Mouse (Mus musculus) embryonic facial prominence, embryonic 10.5 days (tissue): ENCODE results near the gene Mrpl52. TPM values are rescaled to one million over a fixed set of nuclear protein-coding genes. Genes with fewer than 3 reads are reported as not detected.
A peak's percentile ranks its signal among the peaks of the same experiment; 100 is the strongest.

Experiments used
- DNase-seq: peaks from one replicate; pipeline ENCODE4 v3.0.0-alpha.2; 2017; ENCODE audit warnings: low spot score
- H3K27ac ChIP-seq: fragments of 300-500 bp; sonication (generic); replicated peaks from 2 replicates; pipeline ENCODE4 v1.5.1; 2016; ENCODE audit warnings: mild to moderate bottlenecking
- H3K27me3 ChIP-seq: fragments of 300-500 bp; sonication (generic); replicated peaks from 2 replicates; pipeline ENCODE4 v1.6.1; 2016; ENCODE audit warnings: low read depth, mild to moderate bottlenecking; ENCODE audit not compliant: poor library complexity, severe bottlenecking
- H3K36me3 ChIP-seq: fragments of 300-500 bp; sonication (generic); replicated peaks from 2 replicates; pipeline ENCODE4 v1.6.1; 2016; ENCODE audit warnings: mild to moderate bottlenecking, moderate library complexity
- H3K4me1 ChIP-seq: fragments of 300-500 bp; sonication (generic); 2 replicates; pipeline ENCODE4 v1.6.1; 2016
- H3K4me3 ChIP-seq: fragments of 300-500 bp; sonication (generic); 2 replicates; pipeline ENCODE4 v1.5.1; 2016; ENCODE audit warnings: mild to moderate bottlenecking, moderate library complexity
- H3K9me3 ChIP-seq: fragments of 300-500 bp; sonication (generic); 2 replicates; pipeline ENCODE4 v1.6.1; 2016; ENCODE audit warnings: mild to moderate bottlenecking
- WGBS: fragments of 180-500 bp; shearing (Covaris S2); methylation state at CpG from one replicate; pipeline ENCODE4 v1.1.7; 2016; 5-methylcytosine and 5-hydroxymethylcytosine counted together
- polyA plus RNA-seq: library from polyadenylated mRNA; unstranded; fragments of >200 nt; fragmentation: Nextera tagmentation; extraction: Ambion mirVana; gene quantifications from 2 replicates; pipeline ENCODE4 v1.2.1, GENCODE M21; 2016

The Mrpl52 gene
- polyA plus RNA-seq, 1 experiment from 2014 or later = 207 TPM

DNA sequence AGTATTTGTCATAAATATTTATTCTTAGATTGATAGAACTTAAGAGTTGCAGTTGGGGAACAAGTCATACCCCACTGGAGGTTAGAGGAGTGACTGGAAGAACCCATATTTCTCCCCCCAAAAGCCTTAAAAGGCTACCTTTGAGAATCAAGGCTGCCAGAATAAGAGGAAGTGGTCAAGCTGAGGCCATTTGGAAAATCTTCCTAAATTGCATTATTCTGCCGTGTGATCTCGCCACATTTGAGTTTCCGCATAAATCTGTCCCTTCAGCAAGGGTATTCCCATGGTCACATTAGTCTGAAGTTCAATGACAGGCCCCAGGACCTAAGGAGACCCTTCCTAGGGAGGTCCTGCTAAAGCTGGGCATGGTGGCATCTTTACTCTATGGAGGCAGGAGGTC, 15.8 kb downstream of the Mrpl52 start:
- Histone ChIP-seq H3K27me3 (peaks cover 16% of the 10 kb centered on the region; the same call in 1 of the 2 replicates), H3K4me3 (no peak overlapping the region; the same call in 1 of the 2 replicates), H3K4me1 (peaks cover 47% of the 10 kb centered on the region), H3K27ac (0 out of 2 replicates have a peak overlapping the region, but pooled peaks have one; percentile 82), H3K9me3 (no peaks in the 10 kb centered on the region), H3K36me3 (peaks cover 43% of the 10 kb centered on the region)
- DNase-seq = no peak
- WGBS = 88% methylated on average over 3 of the region's 3 CpGs

DNA sequence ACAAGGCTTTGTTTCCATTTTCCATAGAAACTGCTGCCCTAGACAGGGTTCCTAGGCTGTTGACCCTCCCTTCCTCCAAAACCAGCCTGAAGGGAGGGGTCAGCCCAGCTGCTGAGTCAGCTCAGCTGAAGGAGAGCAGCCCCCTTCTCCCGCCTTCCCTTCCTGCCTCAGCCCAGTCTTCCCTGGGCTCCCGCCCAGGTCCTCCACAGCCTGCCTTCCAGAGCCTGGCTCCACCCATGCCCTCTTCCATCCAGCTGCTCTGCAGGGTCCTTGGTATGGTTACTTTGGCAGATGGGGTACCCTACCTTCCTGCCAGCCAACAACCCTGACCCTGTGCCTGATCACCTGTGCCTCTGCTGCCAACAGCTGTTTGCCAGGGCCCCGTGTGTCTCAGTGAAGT, 16.5 kb downstream of the Mrpl52 start:
- peak; percentile 74 for DNase-seq
- H3K36me3 ChIP-seq = peaks cover 36% of the 10 kb centered on the region
- H3K4me3 ChIP-seq = peak overlapping the region; percentile 30
- peaks cover 47% of the 10 kb centered on the region for H3K4me1 ChIP-seq
- 14% methylated on average over 3 of the region's 3 CpGs for WGBS
- peaks cover 16% of the 10 kb centered on the region; the same call in 1 of the 2 replicates for H3K27me3 ChIP-seq
- H3K9me3 ChIP-seq = no peaks in the 10 kb centered on the region
- H3K27ac ChIP-seq = peak overlapping the region; percentile 82

DNA sequence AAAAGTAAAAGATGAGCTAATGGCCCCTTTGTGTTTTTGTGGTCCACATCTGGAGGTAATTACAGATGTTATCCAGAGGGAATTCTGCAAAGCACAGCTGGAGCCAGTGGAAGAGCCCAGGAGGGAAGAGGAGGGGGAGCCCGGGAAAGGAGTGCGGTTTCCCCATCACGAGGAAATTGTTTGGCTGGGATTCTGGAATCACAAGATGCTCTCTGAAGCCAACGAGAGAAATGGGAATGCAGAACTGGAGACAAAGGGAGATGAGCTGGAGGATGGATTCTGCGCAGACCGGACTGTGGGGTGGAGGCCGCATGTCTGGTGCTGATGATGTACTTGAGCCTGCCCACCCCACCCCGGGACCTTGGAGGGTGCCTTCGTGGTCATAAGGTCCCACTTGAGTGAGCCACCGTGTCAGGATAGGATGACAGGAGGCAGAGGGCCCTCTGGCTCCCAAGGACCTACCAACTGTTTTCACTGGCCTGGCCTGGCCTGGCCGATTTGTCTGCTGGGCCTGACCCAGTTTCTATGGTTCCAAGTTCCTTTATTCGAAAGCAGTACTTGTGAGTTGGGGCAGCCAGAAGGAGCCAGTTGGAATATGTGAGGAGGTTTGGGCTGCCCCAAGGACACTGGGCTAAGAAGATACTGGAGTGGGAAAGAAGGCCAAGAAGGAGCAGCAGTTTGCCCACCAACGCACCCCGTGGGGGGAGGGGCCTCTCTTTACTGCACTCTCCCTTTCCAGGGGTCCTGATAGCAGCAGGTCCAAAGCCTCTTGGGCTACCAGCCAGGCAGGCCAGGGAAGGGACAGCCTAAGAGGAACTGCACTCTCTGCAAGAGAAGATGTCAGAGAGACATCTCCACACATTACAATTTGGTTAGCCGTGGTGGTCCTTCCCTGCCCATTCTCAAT, 17.3 kb downstream of the Mrpl52 start:
- 54% methylated on average over 15 of the region's 15 CpGs for WGBS
- Histone ChIP-seq H3K27me3 (peaks cover 16% of the 10 kb centered on the region; the same call in 1 of the 2 replicates), H3K4me1 (peaks cover 50% of the 10 kb centered on the region), H3K27ac (peak overlapping the region; percentile 82), H3K9me3 (no peaks in the 10 kb centered on the region), H3K4me3 (peak overlapping the region; percentile 30; the same call in 1 of the 2 replicates), H3K36me3 (peaks cover 29% of the 10 kb centered on the region)
- DNase-seq = peak; percentile 42

DNA sequence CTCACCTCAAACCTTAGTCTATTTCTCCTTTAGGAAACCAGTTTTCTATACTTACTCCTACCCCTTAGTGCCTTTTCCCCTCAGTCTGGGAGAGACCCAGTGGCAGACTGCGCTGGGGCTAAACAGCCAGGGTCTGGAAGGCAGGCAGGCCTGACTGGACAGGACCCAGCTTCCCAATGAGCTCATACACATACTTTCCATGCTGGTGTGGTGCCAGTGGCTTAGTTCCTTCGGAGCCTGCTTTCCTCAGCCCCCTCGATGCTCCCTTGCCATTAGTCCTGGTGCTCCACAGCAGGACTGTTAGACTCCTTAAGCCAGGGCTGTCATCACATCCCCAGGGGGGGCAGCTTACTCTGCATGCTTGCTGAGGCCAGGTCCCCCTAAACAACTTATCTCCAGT, 18.8 kb downstream of the Mrpl52 start:
- H3K27me3 ChIP-seq = peaks cover 16% of the 10 kb centered on the region; the same call in 1 of the 2 replicates
- H3K27ac ChIP-seq = no peak overlapping the region
- no peak for DNase-seq
- H3K4me3 ChIP-seq = no peak overlapping the region
- peaks cover 14% of the 10 kb centered on the region for H3K36me3 ChIP-seq
- WGBS = 60% methylated on average over 3 of the region's 3 CpGs
- H3K9me3 ChIP-seq = no peaks in the 10 kb centered on the region
- H3K4me1 ChIP-seq = peaks cover 42% of the 10 kb centered on the region

DNA sequence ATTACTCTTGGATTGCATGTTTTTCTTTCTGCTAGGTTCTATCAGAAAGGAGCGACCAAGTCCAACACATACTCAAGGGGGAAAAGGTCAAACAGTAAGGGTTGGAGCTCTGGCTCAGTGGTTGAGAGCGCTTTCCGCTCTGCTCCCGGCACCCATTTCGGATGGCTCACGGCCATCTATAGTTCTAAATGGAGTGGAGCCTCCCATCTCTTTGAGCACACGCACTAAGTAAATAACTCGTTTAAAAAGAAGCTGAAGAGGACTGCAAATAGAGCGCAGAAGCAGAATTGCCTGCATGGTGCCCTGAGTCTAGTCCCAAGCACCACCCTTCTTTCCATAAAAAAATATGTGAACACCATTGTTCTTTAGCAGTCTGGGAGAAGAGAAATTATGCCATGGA, 26.9 kb downstream of the Mrpl52 start:
- DNase-seq = no peak
- Histone ChIP-seq H3K27ac (no peak overlapping the region), H3K36me3 (no peaks in the 10 kb centered on the region), H3K4me3 (no peak overlapping the region), H3K4me1 (peaks cover 8% of the 10 kb centered on the region), H3K9me3 (no peaks in the 10 kb centered on the region), H3K27me3 (no peaks in the 10 kb centered on the region; the same call in 1 of the 2 replicates)
- 88% methylated on average over 9 of the region's 9 CpGs for WGBS

DNA sequence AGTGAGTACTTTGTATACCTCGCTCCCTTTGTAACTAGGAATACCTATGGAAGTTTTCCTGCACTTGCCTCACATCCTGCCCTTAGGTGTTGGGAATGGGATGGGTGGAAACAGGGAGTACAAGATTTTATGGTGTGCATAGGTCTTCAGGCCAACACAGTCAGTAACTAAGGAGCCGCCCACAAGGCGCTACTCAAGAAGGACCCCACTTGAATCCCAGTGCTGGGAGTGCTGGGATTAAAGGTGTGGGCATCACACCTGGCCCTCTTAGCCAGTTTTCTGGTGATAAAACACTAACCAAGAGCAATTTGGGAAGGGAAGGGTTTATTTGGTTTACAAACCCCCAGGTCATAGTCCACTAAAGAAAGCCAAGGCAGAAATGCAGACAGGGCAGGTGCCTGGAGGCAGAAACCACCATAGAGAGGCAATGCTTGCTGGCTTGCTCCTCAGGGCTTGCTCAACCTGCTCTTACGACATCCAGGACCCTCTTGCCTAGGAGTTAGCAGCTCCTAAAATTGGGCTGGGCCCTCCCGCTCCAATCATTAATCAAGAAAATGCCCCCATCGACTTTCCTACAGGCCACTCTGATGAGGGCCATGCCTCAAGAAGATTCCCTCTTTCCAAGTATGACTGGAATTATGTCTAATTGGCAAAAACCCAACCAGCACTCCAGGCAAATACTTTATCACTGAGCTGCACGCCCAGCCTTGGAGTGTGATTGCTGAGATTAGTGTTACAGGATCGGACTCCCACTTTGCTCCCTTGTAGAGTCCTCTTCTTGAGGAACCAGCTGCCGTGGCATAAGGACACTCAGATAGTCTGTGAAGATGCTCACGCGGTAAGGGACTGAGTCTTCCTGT, 28.2 kb downstream of the Mrpl52 start:
- WGBS = 87% methylated on average over 11 of the region's 11 CpGs

DNA sequence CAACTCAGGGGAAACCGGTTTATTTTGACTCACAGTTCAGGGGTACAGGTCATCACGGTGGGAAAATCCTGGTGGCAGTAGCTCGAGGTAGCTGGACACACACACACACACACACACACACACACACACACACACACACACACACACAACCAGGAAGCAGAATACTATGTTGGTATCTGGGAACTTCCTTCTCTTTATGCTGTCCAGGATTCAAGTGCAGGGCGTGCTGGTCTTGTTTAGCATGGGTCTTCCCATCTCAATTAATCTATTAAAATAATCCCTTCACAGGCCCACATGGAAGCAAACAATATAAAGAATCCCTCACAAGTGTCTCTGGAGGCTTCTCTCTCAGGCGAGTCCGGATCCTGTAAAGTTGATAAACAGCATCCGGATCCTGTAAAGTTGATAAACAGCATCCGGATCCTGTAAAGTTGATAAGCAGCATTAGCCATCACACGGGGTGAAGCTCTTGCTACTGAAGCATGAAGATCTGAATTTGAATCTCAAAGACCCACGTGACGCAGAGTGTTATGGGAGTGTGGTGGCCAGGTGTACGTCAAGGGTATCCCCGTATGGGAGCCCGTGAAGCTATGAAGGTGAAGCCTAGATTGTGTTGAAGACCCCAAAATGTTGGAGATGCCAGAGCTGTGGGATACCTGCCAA, 31.3 kb downstream of the Mrpl52 start:
- H3K4me1 ChIP-seq = no peaks in the 10 kb centered on the region

More for the DNA sequence above, 28.2 kb downstream of the Mrpl52 start:
- Histone ChIP-seq H3K4me3 (no peak overlapping the region), H3K27ac (no peak overlapping the region), H3K27me3 (no peaks in the 10 kb centered on the region; the same call in 1 of the 2 replicates), H3K9me3 (no peaks in the 10 kb centered on the region), H3K36me3 (no peaks in the 10 kb centered on the region), H3K4me1 (no peaks in the 10 kb centered on the region)
- DNase-seq = no peak

DNA sequence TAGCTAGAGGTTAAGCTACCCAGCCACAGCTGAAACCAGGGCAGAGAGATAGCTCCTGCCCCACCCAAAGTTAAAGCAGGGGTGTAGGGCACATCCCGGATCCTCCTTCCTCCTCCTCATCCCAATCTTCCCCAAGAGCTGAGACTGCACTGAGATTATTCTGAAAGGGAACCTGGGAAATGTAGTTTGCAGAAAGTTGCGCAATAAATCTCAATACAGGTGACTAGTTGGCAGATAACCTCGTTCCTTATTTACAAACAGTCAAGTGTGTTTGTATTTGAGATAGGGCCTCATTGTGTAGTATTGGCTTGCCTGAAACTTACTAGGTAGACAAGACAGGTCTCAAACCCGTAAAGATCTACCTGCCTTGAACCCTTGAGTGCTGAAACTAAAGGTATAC, 35.4 kb downstream of the Mrpl52 start:
- no peak for DNase-seq
- Histone ChIP-seq H3K27me3 (no peaks in the 10 kb centered on the region), H3K4me1 (peaks cover 11% of the 10 kb centered on the region), H3K9me3 (no peaks in the 10 kb centered on the region), H3K27ac (no peak overlapping the region), H3K36me3 (no peaks in the 10 kb centered on the region; the same call in none of the 2 replicates), H3K4me3 (no peak overlapping the region)
- 79% methylated on average over 4 of the region's 4 CpGs for WGBS

More for the DNA sequence above, 31.3 kb downstream of the Mrpl52 start:
- Histone ChIP-seq H3K9me3 (no peaks in the 10 kb centered on the region), H3K36me3 (no peaks in the 10 kb centered on the region), H3K4me3 (no peak overlapping the region), H3K27ac (no peak overlapping the region), H3K27me3 (no peaks in the 10 kb centered on the region)
- WGBS = 89% methylated on average over 14 of the region's 14 CpGs
- DNase-seq = no peak

DNA sequence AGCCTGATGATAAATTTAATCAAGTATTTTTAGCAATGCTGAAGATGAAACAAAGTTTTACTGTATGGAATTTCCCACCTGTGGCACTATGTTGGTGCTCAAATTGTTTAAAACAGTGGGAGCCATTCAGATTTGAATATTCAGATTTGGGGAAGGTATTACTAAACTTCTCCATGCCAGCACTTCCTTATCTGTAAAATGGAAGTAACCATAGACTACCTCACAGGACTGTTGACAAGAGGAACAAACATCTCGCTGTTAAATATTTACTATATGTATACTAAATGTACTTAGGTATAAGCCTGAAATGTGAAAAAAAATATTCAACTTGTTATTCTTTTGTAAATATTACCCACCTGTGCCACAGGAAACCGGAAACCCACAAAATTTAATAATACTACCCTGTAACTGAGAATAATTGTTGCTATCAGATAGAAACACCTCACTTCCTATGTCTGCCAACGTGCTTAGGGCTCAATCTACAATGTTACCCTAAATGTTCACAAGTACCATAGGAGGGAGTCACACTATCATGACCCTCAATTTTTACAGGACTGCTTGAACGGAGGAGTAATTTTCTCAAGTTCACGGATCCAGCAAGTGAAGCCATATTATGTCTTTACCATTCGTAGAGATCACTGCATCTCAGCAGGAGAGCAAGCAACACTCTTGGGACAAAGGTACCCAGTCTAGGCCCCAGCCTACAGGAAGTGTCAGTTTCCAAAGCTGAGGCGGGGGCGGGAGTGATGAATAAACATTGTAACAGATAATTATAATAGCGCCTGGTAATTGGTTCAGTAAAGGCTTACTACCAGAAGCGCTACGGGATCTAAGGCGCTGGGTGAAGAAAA, 36.6 kb downstream of the Mrpl52 start:
- no peak for DNase-seq
- Histone ChIP-seq H3K9me3 (no peaks in the 10 kb centered on the region), H3K4me1 (peaks cover 18% of the 10 kb centered on the region), H3K27ac (peak overlapping the region; percentile 85), H3K27me3 (no peaks in the 10 kb centered on the region), H3K36me3 (peaks cover 12% of the 10 kb centered on the region), H3K4me3 (peak overlapping the region; percentile 91)
- WGBS = 14% methylated on average over 12 of the region's 12 CpGs

DNA sequence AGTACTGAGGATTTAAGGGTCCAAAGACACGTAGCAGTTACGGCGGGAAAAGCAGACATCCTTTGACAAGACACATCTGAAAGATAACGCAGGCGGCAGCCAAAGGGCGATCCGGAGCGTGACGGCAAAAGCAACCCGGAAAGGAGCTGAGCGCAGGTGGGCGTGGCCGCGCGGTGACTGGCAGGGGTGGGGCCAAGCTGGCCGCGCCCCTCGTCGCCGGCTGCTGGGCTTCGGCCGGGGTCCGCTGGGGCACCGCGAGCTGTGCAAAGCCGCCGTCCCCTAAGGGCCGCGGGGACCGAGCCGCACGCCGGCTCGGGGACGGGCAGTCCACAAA, 37.2 kb downstream of the Mrpl52 start, which contains the start of gene Lrp10:
Gene Lrp10, plus strand, starts transcription at position 179 of the 334 bp plus-strand sequence.
- H3K4me1 ChIP-seq = peaks cover 18% of the 10 kb centered on the region
- WGBS = under 1% methylated on average over 35 of the region's 35 CpGs
- H3K27me3 ChIP-seq = no peaks in the 10 kb centered on the region
- H3K9me3 ChIP-seq = no peaks in the 10 kb centered on the region
- H3K27ac ChIP-seq = peak within 1 kb of the TSS; percentile 85
- H3K4me3 ChIP-seq = peak within 1 kb of the TSS; percentile 91
- H3K36me3 ChIP-seq = peaks cover 18% of the 10 kb centered on the region
- peak; percentile 93 for DNase-seq

DNA sequence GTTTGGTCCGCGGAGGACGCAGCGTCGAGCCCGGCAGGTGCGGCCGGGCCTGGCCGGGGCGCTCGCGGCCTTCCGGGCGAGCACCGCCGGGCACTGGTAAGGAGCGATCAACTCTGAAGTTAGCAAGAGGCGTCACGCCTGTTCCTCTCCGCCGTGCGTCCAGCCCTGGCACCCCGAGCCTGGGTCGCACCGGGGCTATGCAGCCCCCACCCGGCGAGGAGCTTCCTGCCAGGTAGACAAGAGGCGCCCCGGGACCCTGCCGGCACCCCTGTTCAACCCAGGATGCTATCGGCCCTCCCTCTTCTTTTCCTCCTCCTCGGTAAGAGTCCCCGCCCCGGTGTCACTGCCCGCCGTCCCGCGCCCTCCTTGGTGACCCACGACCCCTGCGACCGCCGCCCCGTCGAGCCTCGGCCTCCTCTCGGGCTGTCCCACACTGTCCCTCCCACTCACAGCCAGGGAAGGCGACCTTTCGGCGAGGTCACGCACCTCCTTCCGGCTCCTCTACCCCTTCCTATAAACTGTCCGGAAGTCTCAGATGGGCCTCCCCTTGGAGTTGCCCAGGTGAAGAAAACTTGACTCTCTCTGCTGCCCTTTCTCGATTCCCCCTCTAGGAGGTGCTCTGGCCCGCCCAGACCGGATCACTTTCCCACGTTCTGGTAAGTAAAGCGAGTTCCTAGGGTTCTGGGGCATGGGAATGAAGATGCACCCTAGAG, 37.7 kb downstream of the Mrpl52 start:
- DNase-seq = peak; percentile 83
- Histone ChIP-seq H3K27ac (peak overlapping the region; percentile 85), H3K9me3 (no peaks in the 10 kb centered on the region), H3K4me3 (peak overlapping the region; percentile 91), H3K4me1 (peaks cover 18% of the 10 kb centered on the region), H3K36me3 (peaks cover 23% of the 10 kb centered on the region), H3K27me3 (no peaks in the 10 kb centered on the region)
- under 1% methylated on average over 57 of the region's 57 CpGs for WGBS
